Mouse (Mus musculus): ENCODE data around the gene Dot1l.

DNA sequence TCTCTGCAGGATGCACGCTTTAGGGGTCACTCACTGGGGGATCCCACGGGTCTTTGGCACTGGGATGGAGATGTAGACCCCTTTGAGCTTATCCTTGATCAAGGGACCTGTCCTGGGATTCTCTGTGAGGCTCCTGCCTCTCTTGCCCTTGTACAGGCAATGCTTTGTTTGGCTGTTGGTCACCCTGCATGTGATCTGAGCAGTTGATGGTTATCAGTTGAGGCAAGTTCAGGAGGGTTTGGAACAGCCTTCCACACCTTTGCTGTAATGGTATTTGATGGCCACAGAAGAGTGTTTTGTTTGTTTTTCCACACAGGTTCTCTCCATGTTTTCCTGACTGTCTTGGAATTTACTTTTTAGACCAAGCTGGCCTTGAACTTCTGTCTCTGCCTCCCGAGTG lies 6.8 kb downstream of the Dot1l start:
- no peak for TF ChIP-seq CTCF (IDR thresholded peaks at IDR 0.05; ENCODE audit: low read depth, low read length)
- no peak for TF ChIP-seq GATA1 (IDR thresholded peaks at IDR 0.05; ENCODE audit: borderline replicate concordance, low read length)
- TF ChIP-seq TAL1 (conservative IDR thresholded peaks at IDR 0.05; ENCODE audit: low read depth, low read length), result no peak

Measured in G1E (cell line).